Mouse (Mus musculus) liver, postnatal 0 days (tissue): ENCODE data around the gene Fam102a.

Source experiments
- CTCF ChIP-seq: sonication (generic); IDR thresholded peaks from 2 replicates; pipeline ENCODE4 v1.5.1; 2016; ENCODE audit warnings: antibody characterized with exemption, low read depth
- EP300 ChIP-seq: IDR thresholded peaks from 2 replicates; pipeline ENCODE4 v1.6.1; 2016; ENCODE audit warnings: antibody characterized with exemption, low read depth, mild to moderate bottlenecking

DNA sequence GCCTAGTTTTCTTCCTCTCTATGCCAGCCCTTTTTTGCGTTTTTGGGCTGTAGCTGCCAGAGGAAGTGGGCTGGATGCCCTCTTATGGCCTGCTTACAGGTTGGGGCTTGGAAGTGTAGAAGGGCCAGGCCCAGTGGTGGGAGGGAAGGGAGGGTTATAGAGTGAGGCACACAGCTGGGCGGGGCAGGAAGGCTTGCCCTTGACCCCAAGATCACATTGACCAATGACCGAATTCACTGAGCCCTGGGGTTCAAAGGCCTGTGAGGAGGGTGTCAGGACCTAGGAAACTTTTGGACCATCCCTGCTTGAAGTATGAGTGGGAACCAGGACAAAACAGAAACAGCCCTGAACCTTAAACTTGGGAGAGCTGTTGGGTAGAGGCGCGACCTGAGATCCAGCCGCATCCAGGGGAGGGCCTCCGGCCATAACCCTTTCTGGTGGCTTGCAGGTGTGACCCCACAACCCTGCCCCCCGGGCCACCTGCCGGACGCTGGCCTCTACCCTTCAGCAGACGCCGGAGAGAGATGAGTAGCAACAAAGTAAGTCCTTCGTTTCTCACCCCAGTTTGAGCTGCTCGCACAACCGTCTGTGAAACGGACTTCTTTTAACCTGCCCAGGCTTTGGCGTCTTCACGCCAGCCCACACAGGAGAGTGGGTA, 73.8 kb downstream of the Fam102a start:
- TF ChIP-seq EP300 (no peak), CTCF (no peak)
